Mouse (Mus musculus) limb, embryonic 13.5 days (tissue): ENCODE measurements around the gene Acsf2. TPM values are rescaled to one million over a fixed set of nuclear protein-coding genes. Genes with fewer than 3 reads are reported as not detected.
A peak's percentile ranks its signal among the peaks of the same experiment; 100 is the strongest.

Experiments
- ATAC-seq: fragments of 200-750 bp; cut with Nextera tagmentation; 2 replicates; pipeline ENCODE4 v1.8.0; 2017; ENCODE audit warnings: low read depth, moderate number of reproducible peaks, moderate TSS enrichment; ENCODE audit not compliant: low FRiP score
- H3K27ac ChIP-seq: fragments of 300-500 bp; sonication (generic); 2 replicates; pipeline ENCODE4 v1.5.1; 2015; ENCODE audit warnings: inconsistent platforms, mild to moderate bottlenecking, moderate library complexity
- H3K27me3 ChIP-seq: fragments of 300-500 bp; sonication (generic); 2 replicates; pipeline ENCODE4 v1.6.1; 2015; ENCODE audit warnings: mild to moderate bottlenecking, inconsistent platforms
- H3K36me3 ChIP-seq: fragments of 300-500 bp; sonication (generic); 2 replicates; pipeline ENCODE4 v1.6.1; 2015; ENCODE audit warnings: inconsistent platforms, mild to moderate bottlenecking, moderate library complexity
- H3K4me1 ChIP-seq: fragments of 300-500 bp; sonication (generic); 2 replicates; pipeline ENCODE4 v1.6.1; 2015; ENCODE audit warnings: inconsistent platforms
- H3K4me2 ChIP-seq: fragments of 300-500 bp; sonication (generic); replicated peaks from 2 replicates; pipeline ENCODE4 v1.6.1; 2015; ENCODE audit warnings: inconsistent platforms, mild to moderate bottlenecking, moderate library complexity
- H3K4me3 ChIP-seq: fragments of 300-500 bp; sonication (generic); 2 replicates; pipeline ENCODE4 v1.5.1; 2015; ENCODE audit warnings: moderate library complexity, mild to moderate bottlenecking, inconsistent platforms
- H3K9ac ChIP-seq: fragments of 300-500 bp; sonication (generic); 2 replicates; pipeline ENCODE4 v1.6.1; 2015; ENCODE audit warnings: mild to moderate bottlenecking, inconsistent platforms
- H3K9me3 ChIP-seq: fragments of 300-500 bp; sonication (generic); 2 replicates; pipeline ENCODE4 v1.6.1; 2016; ENCODE audit warnings: inconsistent platforms
- WGBS: fragments of 180-500 bp; shearing (Covaris S2); methylation state at CpG from one replicate; pipeline ENCODE4 v1.1.7; 2015; 5-methylcytosine and 5-hydroxymethylcytosine counted together
- polyA plus RNA-seq: library from polyadenylated mRNA; unstranded; fragments of >200 nt; fragmentation: Nextera tagmentation; extraction: Ambion mirVana; gene quantifications from 2 replicates; pipeline ENCODE4 v1.2.1, GENCODE M21; 2015

Gene Acsf2
- polyA plus RNA-seq, 1 experiment from 2014 or later, result 7.5 TPM

- H3K27me3 ChIP-seq, result peaks cover 32% of the 10 kb centered on the region
- peak overlapping the region; percentile 70; the same call in 1 of the 2 replicates for H3K27ac ChIP-seq
- H3K4me1 ChIP-seq, result peaks cover 28% of the 10 kb centered on the region
- peaks cover 19% of the 10 kb centered on the region for H3K36me3 ChIP-seq
- no peaks in the 10 kb centered on the region for H3K9me3 ChIP-seq
- peak overlapping the region; percentile 32 for H3K4me3 ChIP-seq
- H3K9ac ChIP-seq, result peak overlapping the region; percentile 54
- no peak; the same call in 1 of the 2 replicates for ATAC-seq
- WGBS, result 45% methylated on average over 5 of the region's 5 CpGs
- H3K4me2 ChIP-seq, result peak overlapping the region; percentile 61
Measured at GRCm38 (mm10) chr11:94563821-94564220, 37.9 kb downstream of the Acsf2 start.

GRCm38 (mm10) chr11:94563383-94563782, 38.3 kb downstream of the Acsf2 start:
- Histone ChIP-seq H3K9ac (no peak overlapping the region), H3K27ac (no peak overlapping the region), H3K4me3 (no peak overlapping the region; the same call in 1 of the 2 replicates), H3K9me3 (no peaks in the 10 kb centered on the region), H3K4me2 (peak overlapping the region; percentile 61; the same call in 1 of the 2 replicates), H3K4me1 (peaks cover 28% of the 10 kb centered on the region), H3K36me3 (peaks cover 19% of the 10 kb centered on the region), H3K27me3 (peaks cover 32% of the 10 kb centered on the region)
- ATAC-seq, result no peak
- WGBS, result 97% methylated on average over 5 of the region's 5 CpGs

DNA sequence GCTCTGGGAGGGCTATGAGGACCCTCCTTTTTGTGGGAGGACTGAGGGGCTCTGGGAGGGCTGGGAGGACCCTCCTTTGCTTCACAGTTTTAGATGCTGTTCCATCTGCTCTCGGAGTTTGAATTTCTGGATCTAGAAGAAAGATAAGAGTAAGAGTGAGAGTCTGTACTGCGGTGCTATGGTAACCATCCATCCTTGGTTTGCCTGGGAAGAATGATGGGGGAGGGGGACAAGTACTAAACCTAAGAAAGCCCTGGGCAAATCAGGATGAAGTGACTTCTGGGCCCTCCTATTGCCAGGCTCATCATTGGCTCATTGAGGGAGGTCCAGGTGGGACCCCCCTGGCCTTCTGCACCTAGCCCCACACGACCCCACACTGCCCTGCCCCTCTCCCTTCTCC, 43.4 kb downstream of the Acsf2 start:
- H3K36me3 ChIP-seq, result peaks cover 29% of the 10 kb centered on the region
- H3K27me3 ChIP-seq, result no peaks in the 10 kb centered on the region
- WGBS, result 74% methylated on average over 3 of the region's 3 CpGs
- H3K27ac ChIP-seq, result no peak overlapping the region
- no peak overlapping the region for H3K4me2 ChIP-seq
- H3K9ac ChIP-seq, result no peak overlapping the region
- H3K4me3 ChIP-seq, result no peak overlapping the region
- H3K9me3 ChIP-seq, result no peaks in the 10 kb centered on the region
- ATAC-seq, result no peak
- H3K4me1 ChIP-seq, result no peaks in the 10 kb centered on the region

DNA sequence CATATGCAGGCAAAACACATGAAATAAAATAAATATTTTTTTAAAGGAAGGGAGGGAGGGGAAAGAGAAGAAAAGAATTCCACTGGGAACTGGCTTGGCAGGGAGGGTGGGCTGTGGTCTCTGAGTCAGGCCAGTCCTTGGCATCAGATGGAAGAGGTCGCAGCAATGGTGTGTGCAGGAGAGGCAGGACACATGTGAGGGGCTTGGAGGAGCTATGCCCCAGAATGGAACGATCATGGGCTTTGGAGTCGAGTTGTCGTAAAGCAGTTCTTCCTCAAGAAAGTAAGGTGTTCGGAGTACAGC, 51.3 kb downstream of the Acsf2 start:
- ATAC-seq, result no peak
- peak overlapping the region; percentile 28; the same call in 1 of the 2 replicates for H3K27ac ChIP-seq
- no peak overlapping the region for H3K9ac ChIP-seq
- no peaks in the 10 kb centered on the region for H3K9me3 ChIP-seq
- H3K27me3 ChIP-seq, result no peaks in the 10 kb centered on the region
- H3K4me2 ChIP-seq, result no peak overlapping the region
- peaks cover 21% of the 10 kb centered on the region for H3K4me1 ChIP-seq
- WGBS, result 75% methylated on average over 5 of the region's 5 CpGs
- H3K36me3 ChIP-seq, result peaks cover 10% of the 10 kb centered on the region
- no peak overlapping the region for H3K4me3 ChIP-seq

- Histone ChIP-seq H3K36me3 (peaks cover 5% of the 10 kb centered on the region; the same call in 1 of the 2 replicates), H3K4me2 (peak overlapping the region; percentile 93; the same call in 1 of the 2 replicates), H3K27me3 (no peaks in the 10 kb centered on the region), H3K27ac (no peak overlapping the region; the same call in 1 of the 2 replicates), H3K4me1 (peaks cover 21% of the 10 kb centered on the region), H3K9ac (no peak overlapping the region), H3K9me3 (no peaks in the 10 kb centered on the region), H3K4me3 (no peak overlapping the region)
- WGBS, result 73% methylated on average over 10 of the region's 10 CpGs
- no peak for ATAC-seq
Measured at GRCm38 (mm10) chr11:94549691-94550441, 51.8 kb downstream of the Acsf2 start.

DNA sequence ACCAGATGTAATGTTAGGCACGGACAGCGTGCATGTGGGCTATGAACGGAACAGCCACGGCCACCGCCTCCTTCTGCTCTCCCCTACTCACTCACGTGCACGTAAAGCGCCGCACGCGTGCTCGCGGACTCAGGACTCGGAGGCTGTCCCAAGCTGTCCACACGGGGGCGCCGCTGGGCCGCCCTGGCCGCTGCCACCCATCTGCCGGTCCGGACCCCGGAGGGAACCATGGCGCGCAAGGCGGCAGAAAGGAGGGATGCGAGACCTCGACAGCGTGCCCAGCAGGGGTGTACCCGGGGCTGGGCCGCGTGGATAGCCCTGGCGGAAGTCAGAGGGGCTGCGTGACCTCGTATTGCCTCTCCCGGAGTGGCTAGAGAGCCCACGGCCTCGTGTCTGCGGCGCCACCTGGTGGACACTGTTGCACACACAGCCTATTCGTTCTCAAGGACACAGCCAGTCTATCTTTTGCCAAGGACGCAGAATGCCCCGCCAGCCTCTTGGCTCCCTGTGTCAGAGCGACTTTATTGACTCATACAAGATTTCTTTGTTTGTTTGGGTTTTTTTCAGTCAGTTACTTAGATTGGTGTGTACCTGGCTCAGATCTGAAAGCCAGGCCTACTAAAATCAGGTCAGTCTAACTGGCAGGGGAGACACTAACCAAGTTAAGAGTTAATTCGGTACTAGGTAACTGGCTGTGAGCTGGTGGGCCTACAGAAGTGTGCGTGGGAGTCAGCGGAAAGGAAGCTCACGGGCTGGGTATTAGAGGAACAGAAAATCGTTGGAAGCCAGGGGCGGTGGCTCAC, 52.6 kb downstream of the Acsf2 start, which contains the start of gene Rsad1:
TSS of gene Rsad1 (minus strand) at position 368 of the 803 bp plus-strand sequence.
- peak within 1 kb of the TSS; percentile 73; the same call in 1 of the 2 replicates for H3K27ac ChIP-seq
- WGBS, result 4% methylated on average over 49 of the region's 49 CpGs
- H3K4me3 ChIP-seq, result peak within 1 kb of the TSS; percentile 55

DNA sequence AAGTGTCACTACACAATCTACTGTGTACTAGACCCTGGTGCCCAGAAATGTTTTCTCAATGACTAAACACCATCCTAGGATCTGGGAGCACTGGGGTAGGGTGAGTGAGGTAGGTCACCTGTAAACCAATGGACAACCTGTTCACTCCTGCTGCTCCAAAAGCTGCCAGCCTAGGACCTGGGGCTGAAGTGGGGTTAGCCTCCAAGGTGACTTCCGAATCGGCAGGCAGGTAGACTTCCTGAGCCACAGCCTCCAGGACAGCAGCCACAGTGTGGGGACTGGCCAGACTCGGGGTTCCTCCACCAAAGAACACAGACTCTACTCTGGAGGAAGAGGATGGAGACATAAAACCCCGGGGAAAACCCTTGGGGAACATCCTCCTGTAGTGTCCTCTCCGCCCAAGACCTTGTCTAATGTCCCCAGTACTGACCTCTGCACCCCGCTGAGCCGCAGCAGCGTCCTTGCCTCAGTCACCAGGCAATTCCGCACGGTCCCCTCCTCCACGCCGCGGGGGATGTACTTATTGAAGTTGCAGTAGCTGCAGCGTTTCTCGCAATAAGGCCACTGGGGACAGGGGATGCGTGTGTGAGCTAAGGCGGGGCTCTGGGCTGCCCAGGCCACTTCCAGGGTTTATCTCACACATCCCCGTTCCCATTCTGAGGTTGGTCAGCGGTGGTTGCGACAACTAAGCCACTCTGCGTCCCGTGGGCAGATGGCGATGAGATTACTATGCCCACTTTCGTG, 53.5 kb downstream of the Acsf2 start:
- 9% methylated on average over 24 of the region's 24 CpGs for WGBS
- Histone ChIP-seq H3K9ac (peak overlapping the region; percentile 67), H3K4me1 (peaks cover 32% of the 10 kb centered on the region), H3K27me3 (no peaks in the 10 kb centered on the region), H3K36me3 (peaks cover 7% of the 10 kb centered on the region; the same call in 1 of the 2 replicates), H3K27ac (peak overlapping the region; percentile 73; the same call in 1 of the 2 replicates), H3K4me3 (peak overlapping the region; percentile 55), H3K4me2 (peak overlapping the region; percentile 93), H3K9me3 (no peaks in the 10 kb centered on the region)
- ATAC-seq, result peak; percentile 19

More for the DNA sequence above, 52.6 kb downstream of the Acsf2 start, which contains the start of gene Rsad1:
- peaks cover 5% of the 10 kb centered on the region; the same call in 1 of the 2 replicates for H3K36me3 ChIP-seq
- H3K4me1 ChIP-seq, result peaks cover 27% of the 10 kb centered on the region
- no peaks in the 10 kb centered on the region for H3K9me3 ChIP-seq
- H3K9ac ChIP-seq, result peak within 1 kb of the TSS; percentile 67
- ATAC-seq, result peak; percentile 89
- H3K27me3 ChIP-seq, result no peaks in the 10 kb centered on the region
- peak within 1 kb of the TSS; percentile 93 for H3K4me2 ChIP-seq

- H3K4me3 ChIP-seq, result no peak overlapping the region
- no peak overlapping the region for H3K9ac ChIP-seq
- no peaks in the 10 kb centered on the region for H3K27me3 ChIP-seq
- no peak for ATAC-seq
- H3K36me3 ChIP-seq, result peaks cover 11% of the 10 kb centered on the region
- H3K27ac ChIP-seq, result no peak overlapping the region
- 94% methylated on average over 6 of the region's 6 CpGs for WGBS
- no peak overlapping the region for H3K4me2 ChIP-seq
- H3K4me1 ChIP-seq, result peaks cover 32% of the 10 kb centered on the region
- no peaks in the 10 kb centered on the region for H3K9me3 ChIP-seq
Measured at GRCm38 (mm10) chr11:94547271-94547670, 54.4 kb downstream of the Acsf2 start.

- no peak for ATAC-seq
- WGBS, result 93% methylated on average over 5 of the region's 5 CpGs
- H3K9me3 ChIP-seq, result no peaks in the 10 kb centered on the region
- peaks cover 12% of the 10 kb centered on the region for H3K36me3 ChIP-seq
- H3K9ac ChIP-seq, result no peak overlapping the region
- peaks cover 32% of the 10 kb centered on the region for H3K4me1 ChIP-seq
- H3K27ac ChIP-seq, result no peak overlapping the region
- no peak overlapping the region for H3K4me2 ChIP-seq
- H3K4me3 ChIP-seq, result no peak overlapping the region
- no peaks in the 10 kb centered on the region for H3K27me3 ChIP-seq
Measured at GRCm38 (mm10) chr11:94546381-94546780, 55.3 kb downstream of the Acsf2 start.

- H3K27me3 ChIP-seq, result no peaks in the 10 kb centered on the region
- no peak overlapping the region for H3K27ac ChIP-seq
- no peaks in the 10 kb centered on the region for H3K9me3 ChIP-seq
- whole genome bisulfite sequencing, result 51% methylated on average over 18 of the region's 18 CpGs
- ATAC-seq, result no peak
- H3K4me1 ChIP-seq, result peaks cover 21% of the 10 kb centered on the region
- H3K36me3 ChIP-seq, result peaks cover 12% of the 10 kb centered on the region
- peak overlapping the region; percentile 48; the same call in 1 of the 2 replicates for H3K9ac ChIP-seq
- H3K4me2 ChIP-seq, result peak overlapping the region; percentile 54
- peak overlapping the region; percentile 19; the same call in 1 of the 2 replicates for H3K4me3 ChIP-seq
Measured at GRCm38 (mm10) chr11:94544422-94544821, 57.2 kb downstream of the Acsf2 start.

DNA sequence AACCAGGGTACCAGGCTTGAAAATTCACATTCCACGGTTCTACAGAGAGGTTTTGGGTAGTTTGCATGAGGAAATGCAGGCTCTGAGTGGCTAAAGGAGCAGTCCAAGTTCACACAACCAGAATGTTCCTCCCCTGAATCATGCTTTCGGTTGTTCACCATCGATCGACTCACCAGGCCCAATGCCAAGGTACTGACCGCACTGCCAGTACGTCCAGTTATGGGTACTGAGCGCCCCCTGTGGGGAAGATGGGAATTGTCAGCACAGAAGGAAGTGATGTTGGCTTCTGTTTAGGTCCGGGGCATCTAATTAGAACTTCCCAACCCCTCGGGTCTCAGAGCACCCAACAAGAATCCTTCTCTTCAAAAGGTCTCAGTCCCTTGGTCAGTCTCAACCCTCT, 57.7 kb downstream of the Acsf2 start:
- H3K4me3 ChIP-seq, result peak overlapping the region; percentile 19; the same call in 1 of the 2 replicates
- no peak for ATAC-seq
- H3K4me1 ChIP-seq, result peaks cover 18% of the 10 kb centered on the region
- H3K4me2 ChIP-seq, result peak overlapping the region; percentile 54
- H3K9ac ChIP-seq, result no peak overlapping the region
- H3K27ac ChIP-seq, result no peak overlapping the region
- H3K9me3 ChIP-seq, result no peaks in the 10 kb centered on the region
- H3K36me3 ChIP-seq, result peaks cover 12% of the 10 kb centered on the region
- WGBS, result 32% methylated on average over 9 of the region's 9 CpGs
- no peaks in the 10 kb centered on the region for H3K27me3 ChIP-seq
